Mouse (Mus musculus): ENCODE data around the gene Enox2. TPM values are rescaled to one million over a fixed set of nuclear protein-coding genes. Genes with fewer than 3 reads are reported as not detected.

Enox2 gene
- polyA plus RNA-seq (2015; fragmentation: Nextera tagmentation; extraction: Ambion mirVana): 8.1 and 9.7 TPM in 2 replicates

- WGBS: 17% methylated on average over 26 of the region's 26 CpGs
- Histone ChIP-seq H3K4me2 (ENCODE audit: low read length) (peak within 1 kb of the TSS; percentile 60), H3K27me3 (ENCODE audit: control insufficient read depth, insufficient read depth, low read depth, low read length) (no peaks in the 10 kb centered on the region), H3K9me3 (replicated peaks; ENCODE audit: control insufficient read depth, low read length, poor library complexity, severe bottlenecking) (no peaks in the 10 kb centered on the region), H3K4me3 (ENCODE audit: low read depth, low read length) (peak within 1 kb of the TSS; percentile 53), H3K27ac (ENCODE audit: low read length) (peak within 1 kb of the TSS; percentile 83), H3K36me3 (ENCODE audit: control insufficient read depth, insufficient read depth, low read length) (no peaks in the 10 kb centered on the region), H3K9ac (ENCODE audit: low read depth, low read length) (peak within 1 kb of the TSS; percentile 72), H3K4me1 (ENCODE audit: control insufficient read depth, insufficient read depth, low read length) (peaks cover 4% of the 10 kb centered on the region; the same call in 1 of the 2 replicates)
- ATAC-seq: peak; percentile 100
Observed at GRCm38 (mm10) chrX:49287700-49288563, at the start of gene Enox2. Gene Enox2, minus strand, starts transcription at chrX:49288259.

DNA sequence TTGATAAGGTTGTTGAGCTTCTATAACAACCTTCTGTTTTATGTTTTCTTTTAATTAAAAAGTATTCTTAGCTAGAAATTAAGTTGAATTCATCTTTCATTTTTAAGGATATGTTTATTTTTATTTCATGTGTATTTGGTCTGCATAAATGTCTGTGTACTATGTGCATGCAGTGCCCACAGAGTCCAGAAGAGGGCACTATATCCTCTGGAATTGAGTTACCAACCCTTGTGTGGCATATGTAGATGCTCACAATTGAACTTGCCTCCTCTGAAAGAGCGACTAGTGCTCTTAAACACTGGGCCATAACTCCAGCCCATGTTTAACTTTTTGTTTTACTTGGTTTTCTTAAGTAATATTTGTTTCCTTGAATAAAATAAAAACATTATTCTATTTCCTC is 21.4 kb upstream of the Enox2 start:
- no peak overlapping the region for H3K4me2 ChIP-seq (ENCODE audit: low read length)
- no peak overlapping the region for H3K9ac ChIP-seq (ENCODE audit: low read depth, low read length)
- no peaks in the 10 kb centered on the region for H3K36me3 ChIP-seq (ENCODE audit: control insufficient read depth, insufficient read depth, low read length)
- no peak for ATAC-seq
- H3K27me3 ChIP-seq (ENCODE audit: control insufficient read depth, insufficient read depth, low read depth, low read length): no peaks in the 10 kb centered on the region
- H3K4me3 ChIP-seq (ENCODE audit: low read depth, low read length): no peak overlapping the region
- no peak overlapping the region for H3K27ac ChIP-seq (ENCODE audit: low read length)
- WGBS: 40% methylated on average over 1 of the region's 1 CpGs
- H3K4me1 ChIP-seq (ENCODE audit: control insufficient read depth, insufficient read depth, low read length): no peaks in the 10 kb centered on the region
- no peaks in the 10 kb centered on the region for H3K9me3 ChIP-seq (replicated peaks; ENCODE audit: control insufficient read depth, low read length, poor library complexity, severe bottlenecking)

GRCm38 (mm10) chrX:49306659-49307058 is 18.6 kb upstream of the Enox2 start:
- H3K4me1 ChIP-seq (ENCODE audit: control insufficient read depth, insufficient read depth, low read length): no peaks in the 10 kb centered on the region
- H3K4me2 ChIP-seq (ENCODE audit: low read length): no peak overlapping the region
- no peak for ATAC-seq
- 20% methylated on average over 5 of the region's 5 CpGs for WGBS
- no peaks in the 10 kb centered on the region for H3K9me3 ChIP-seq (replicated peaks; ENCODE audit: control insufficient read depth, low read length, poor library complexity, severe bottlenecking)
- H3K27ac ChIP-seq (ENCODE audit: low read length): no peak overlapping the region
- H3K9ac ChIP-seq (ENCODE audit: low read depth, low read length): no peak overlapping the region
- H3K36me3 ChIP-seq (ENCODE audit: control insufficient read depth, insufficient read depth, low read length): no peaks in the 10 kb centered on the region
- H3K4me3 ChIP-seq (ENCODE audit: low read depth, low read length): no peak overlapping the region
- no peaks in the 10 kb centered on the region for H3K27me3 ChIP-seq (ENCODE audit: control insufficient read depth, insufficient read depth, low read depth, low read length)

GRCm38 (mm10) chrX:49279918-49280586 is 8.0 kb downstream of the Enox2 start:
- Histone ChIP-seq H3K36me3 (ENCODE audit: control insufficient read depth, insufficient read depth, low read length) (no peaks in the 10 kb centered on the region), H3K27ac (ENCODE audit: low read length) (no peak overlapping the region), H3K9ac (ENCODE audit: low read depth, low read length) (no peak overlapping the region), H3K9me3 (replicated peaks; ENCODE audit: control insufficient read depth, low read length, poor library complexity, severe bottlenecking) (no peaks in the 10 kb centered on the region), H3K27me3 (ENCODE audit: control insufficient read depth, insufficient read depth, low read depth, low read length) (no peaks in the 10 kb centered on the region), H3K4me1 (ENCODE audit: control insufficient read depth, insufficient read depth, low read length) (no peaks in the 10 kb centered on the region), H3K4me2 (ENCODE audit: low read length) (no peak overlapping the region), H3K4me3 (ENCODE audit: low read depth, low read length) (no peak overlapping the region)
- ATAC-seq: no peak
- 76% methylated on average over 2 of the region's 2 CpGs for WGBS

- Histone ChIP-seq H3K4me1 (ENCODE audit: control insufficient read depth, insufficient read depth, low read length) (no peaks in the 10 kb centered on the region), H3K4me2 (ENCODE audit: low read length) (peak overlapping the region; percentile 45), H3K27ac (ENCODE audit: low read length) (no peak overlapping the region), H3K27me3 (ENCODE audit: control insufficient read depth, insufficient read depth, low read depth, low read length) (no peaks in the 10 kb centered on the region), H3K4me3 (ENCODE audit: low read depth, low read length) (peak overlapping the region; percentile 24), H3K36me3 (ENCODE audit: control insufficient read depth, insufficient read depth, low read length) (no peaks in the 10 kb centered on the region), H3K9me3 (replicated peaks; ENCODE audit: control insufficient read depth, low read length, poor library complexity, severe bottlenecking) (no peaks in the 10 kb centered on the region), H3K9ac (ENCODE audit: low read depth, low read length) (0 out of 2 replicates have a peak overlapping the region, but pooled peaks have one; percentile 34)
- 41% methylated on average over 12 of the region's 12 CpGs for WGBS
- ATAC-seq: peak; percentile 64; the same call in 1 of the 2 replicates
Observed at GRCm38 (mm10) chrX:49273487-49274042, 14.5 kb downstream of the Enox2 start.

- H3K4me2 ChIP-seq (ENCODE audit: low read length): no peak overlapping the region
- WGBS: 86% methylated on average over 4 of the region's 4 CpGs
- no peak overlapping the region for H3K4me3 ChIP-seq (ENCODE audit: low read depth, low read length)
- H3K9me3 ChIP-seq (replicated peaks; ENCODE audit: control insufficient read depth, low read length, poor library complexity, severe bottlenecking): no peaks in the 10 kb centered on the region
- H3K4me1 ChIP-seq (ENCODE audit: control insufficient read depth, insufficient read depth, low read length): no peaks in the 10 kb centered on the region
- H3K27ac ChIP-seq (ENCODE audit: low read length): no peak overlapping the region
- H3K9ac ChIP-seq (ENCODE audit: low read depth, low read length): no peak overlapping the region
- H3K36me3 ChIP-seq (ENCODE audit: control insufficient read depth, insufficient read depth, low read length): no peaks in the 10 kb centered on the region
- H3K27me3 ChIP-seq (ENCODE audit: control insufficient read depth, insufficient read depth, low read depth, low read length): no peaks in the 10 kb centered on the region
- no peak for ATAC-seq
Observed at GRCm38 (mm10) chrX:49250816-49251215, 37.2 kb downstream of the Enox2 start.

DNA sequence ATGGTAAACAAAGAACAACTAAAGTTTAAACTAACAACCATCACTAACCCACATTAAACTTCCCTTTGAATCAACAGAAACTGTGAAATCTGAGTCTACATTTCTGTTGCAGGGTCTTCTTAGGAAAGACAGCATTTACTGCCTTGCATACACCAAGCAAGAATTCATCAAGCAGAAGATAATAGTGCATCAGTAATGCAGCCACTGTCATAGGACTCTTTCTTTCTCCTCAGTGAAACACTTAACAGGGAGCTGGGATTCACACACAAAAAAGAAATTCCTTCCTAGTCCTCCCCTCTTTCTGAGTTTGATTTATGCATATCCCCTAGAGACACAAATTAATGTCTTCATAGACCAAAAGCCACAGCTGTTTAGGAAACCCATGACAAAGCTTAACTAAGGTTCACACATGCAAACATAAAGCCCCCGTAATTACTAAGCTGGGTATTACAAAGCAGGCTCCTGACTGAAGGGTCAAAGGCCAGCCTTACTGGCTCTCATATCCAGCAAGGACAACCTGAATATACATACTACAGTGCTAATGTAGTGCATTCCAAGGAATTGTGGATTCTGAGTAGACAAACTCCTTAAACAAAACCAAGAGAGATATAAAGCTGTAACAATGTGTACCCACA is 62.1 kb downstream of the Enox2 start:
- Histone ChIP-seq H3K9ac (ENCODE audit: low read depth, low read length) (no peak overlapping the region), H3K4me1 (ENCODE audit: control insufficient read depth, insufficient read depth, low read length) (no peaks in the 10 kb centered on the region), H3K9me3 (replicated peaks; ENCODE audit: control insufficient read depth, low read length, poor library complexity, severe bottlenecking) (no peaks in the 10 kb centered on the region), H3K27me3 (ENCODE audit: control insufficient read depth, insufficient read depth, low read depth, low read length) (no peaks in the 10 kb centered on the region), H3K27ac (ENCODE audit: low read length) (no peak overlapping the region), H3K4me3 (ENCODE audit: low read depth, low read length) (no peak overlapping the region), H3K4me2 (ENCODE audit: low read length) (no peak overlapping the region), H3K36me3 (ENCODE audit: control insufficient read depth, insufficient read depth, low read length) (no peaks in the 10 kb centered on the region)
- no peak for ATAC-seq
- WGBS: 29% methylated on average over 1 of the region's 1 CpGs

GRCm38 (mm10) chrX:49216422-49216821 is 71.6 kb downstream of the Enox2 start:
- H3K9ac ChIP-seq (ENCODE audit: low read depth, low read length): no peak overlapping the region
- no peak for ATAC-seq
- no peaks in the 10 kb centered on the region for H3K9me3 ChIP-seq (replicated peaks; ENCODE audit: control insufficient read depth, low read length, poor library complexity, severe bottlenecking)
- H3K4me2 ChIP-seq (ENCODE audit: low read length): no peak overlapping the region
- no peaks in the 10 kb centered on the region for H3K4me1 ChIP-seq (ENCODE audit: control insufficient read depth, insufficient read depth, low read length)
- H3K4me3 ChIP-seq (ENCODE audit: low read depth, low read length): no peak overlapping the region
- no peaks in the 10 kb centered on the region for H3K36me3 ChIP-seq (ENCODE audit: control insufficient read depth, insufficient read depth, low read length)
- no peaks in the 10 kb centered on the region for H3K27me3 ChIP-seq (ENCODE audit: control insufficient read depth, insufficient read depth, low read depth, low read length)
- no peak overlapping the region for H3K27ac ChIP-seq (ENCODE audit: low read length)
- 77% methylated on average over 3 of the region's 3 CpGs for WGBS
